Mouse (Mus musculus) forebrain, embryonic 11.5 days (tissue): ENCODE measurements around the gene Gbf1. TPM values are rescaled to one million over a fixed set of nuclear protein-coding genes. Genes with fewer than 3 reads are reported as not detected.

ENCODE experiments used
- ATAC-seq: fragments of 200-750 bp; cut with Nextera tagmentation; replicated peaks from 2 replicates; pipeline ENCODE4 v1.8.0; 2017; ENCODE audit warnings: moderate TSS enrichment; ENCODE audit not compliant: low FRiP score
- DNase-seq: peaks from one replicate; pipeline ENCODE4 v3.0.0-alpha.2; 2017; ENCODE audit warnings: low spot score
- H3K27ac ChIP-seq: fragments of 300-500 bp; sonication (generic); 2 replicates; pipeline ENCODE4 v1.5.1; 2014; ENCODE audit warnings: low read depth, low read length
- H3K27me3 ChIP-seq: fragments of 300-500 bp; sonication (generic); 2 replicates; pipeline ENCODE4 v1.6.1; 2014; ENCODE audit warnings: mild to moderate bottlenecking, low read length, mixed read lengths; ENCODE audit not compliant: control insufficient read depth, insufficient read depth
- H3K36me3 ChIP-seq: fragments of 300-500 bp; sonication (generic); 2 replicates; pipeline ENCODE4 v1.6.1; 2014; ENCODE audit warnings: mild to moderate bottlenecking, low read length, moderate library complexity, mixed read lengths; ENCODE audit not compliant: control insufficient read depth, insufficient read depth
- H3K4me1 ChIP-seq: fragments of 300-500 bp; sonication (generic); replicated peaks from 2 replicates; pipeline ENCODE4 v1.6.1; 2014; ENCODE audit warnings: low read length, mixed read lengths; ENCODE audit not compliant: control insufficient read depth, insufficient read depth
- H3K4me2 ChIP-seq: fragments of 300-500 bp; sonication (generic); 2 replicates; pipeline ENCODE4 v1.6.1; 2014; ENCODE audit warnings: low read depth, mild to moderate bottlenecking, low read length, moderate library complexity, mixed read lengths; ENCODE audit not compliant: severe bottlenecking
- H3K4me3 ChIP-seq: fragments of 300-500 bp; sonication (generic); 2 replicates; pipeline ENCODE4 v1.5.1; 2014; ENCODE audit warnings: low read depth, low read length
- H3K9ac ChIP-seq: fragments of 300-500 bp; sonication (generic); 2 replicates; pipeline ENCODE4 v1.6.1; 2014; ENCODE audit warnings: low read length
- H3K9me3 ChIP-seq: fragments of 300-500 bp; sonication (generic); 2 replicates; pipeline ENCODE4 v1.6.1; 2016; ENCODE audit warnings: low read length, mixed read lengths; ENCODE audit not compliant: control insufficient read depth
- WGBS: fragments of 180-500 bp; shearing (Covaris S2); extraction: QIAGEN DNeasy Blood & Tissue Kit; methylation state at CpG from one replicate; pipeline ENCODE4 v1.1.7; 2014; 5-methylcytosine and 5-hydroxymethylcytosine counted together
- polyA plus RNA-seq: library from polyadenylated mRNA; unstranded; fragments of >200 nt; fragmentation: Nextera tagmentation; extraction: Ambion mirVana; gene quantifications from 2 replicates; pipeline ENCODE4 v1.2.1, GENCODE M21; 2014

Gbf1 gene
- polyA plus RNA-seq, 1 experiment from 2014 or later: 49.0 TPM

DNA sequence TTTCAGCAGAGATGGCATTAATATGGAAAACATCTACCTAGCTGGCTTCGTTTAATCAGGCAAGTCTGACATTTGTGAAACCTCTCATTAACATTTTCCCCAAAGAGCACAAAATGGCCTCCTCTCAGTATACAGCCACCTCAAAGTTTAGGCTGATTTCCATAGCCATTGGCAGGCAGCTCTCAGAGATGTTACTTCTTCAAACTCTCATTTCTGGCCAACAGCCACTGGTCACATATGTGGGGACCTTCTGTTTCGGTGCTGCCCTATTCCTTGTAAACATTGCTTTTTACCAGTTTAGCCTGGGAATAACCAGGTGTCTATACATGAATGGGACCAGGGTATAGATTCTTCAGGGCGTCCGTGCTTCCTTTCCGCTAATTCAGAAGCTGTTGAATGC is 67.8 kb downstream of the Gbf1 start:
- Histone ChIP-seq H3K9ac (no peak overlapping the region), H3K4me3 (no peak overlapping the region), H3K9me3 (no peaks in the 10 kb centered on the region), H3K4me1 (peaks cover 3% of the 10 kb centered on the region; the same call in 1 of the 2 replicates), H3K27me3 (no peaks in the 10 kb centered on the region), H3K27ac (no peak overlapping the region), H3K36me3 (no peaks in the 10 kb centered on the region), H3K4me2 (no peak overlapping the region)
- ATAC-seq (no peak), DNase-seq (no peak)
- 76% methylated on average over 5 of the region's 5 CpGs for WGBS

DNA sequence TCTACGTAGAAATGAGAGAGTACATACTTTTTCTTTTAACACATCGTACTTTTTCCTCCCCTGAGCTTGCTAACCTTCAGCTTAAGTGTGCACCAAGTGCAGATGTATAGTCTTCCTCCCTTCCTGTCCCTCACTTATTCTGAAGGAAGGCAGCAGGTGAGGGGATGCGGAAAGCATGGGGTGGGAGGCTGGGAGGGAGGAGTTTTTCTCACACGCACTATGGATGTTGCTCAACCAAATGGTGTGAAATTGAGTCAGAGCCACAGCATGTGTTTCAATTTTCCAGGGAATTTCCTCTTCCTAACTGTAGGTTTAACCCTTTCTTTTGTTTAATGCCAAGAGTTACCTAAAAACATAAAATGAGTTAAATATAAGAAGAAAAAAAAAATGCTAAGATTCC is 70.8 kb downstream of the Gbf1 start:
- Histone ChIP-seq H3K4me1 (no peaks in the 10 kb centered on the region), H3K4me3 (no peak overlapping the region), H3K36me3 (no peaks in the 10 kb centered on the region), H3K9ac (no peak overlapping the region), H3K9me3 (no peaks in the 10 kb centered on the region), H3K27me3 (no peaks in the 10 kb centered on the region), H3K4me2 (no peak overlapping the region), H3K27ac (no peak overlapping the region)
- 83% methylated on average over 4 of the region's 4 CpGs for WGBS
- ATAC-seq (no peak), DNase-seq (no peak)

DNA sequence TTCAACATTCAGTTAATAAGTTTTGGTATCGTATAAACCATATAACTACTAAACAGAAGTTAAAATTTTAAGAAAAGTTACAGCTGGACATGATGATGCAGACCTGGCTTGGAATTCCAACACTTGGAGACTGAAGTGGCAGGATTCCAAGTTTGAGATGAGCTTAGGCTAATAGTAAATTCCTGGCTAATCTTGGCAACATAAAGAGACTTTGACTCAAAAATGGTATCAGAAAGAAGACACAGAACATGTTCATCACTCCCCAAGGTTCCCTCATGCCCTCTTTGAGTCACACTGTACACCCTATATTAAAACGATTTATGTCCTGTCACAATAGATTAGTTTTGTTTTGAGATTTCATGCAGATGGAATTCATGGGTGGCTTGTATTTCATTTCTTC is 72.6 kb downstream of the Gbf1 start:
- no peak for DNase-seq
- WGBS: 88% methylated on average over 2 of the region's 2 CpGs
- no peaks in the 10 kb centered on the region for H3K4me1 ChIP-seq

DNA sequence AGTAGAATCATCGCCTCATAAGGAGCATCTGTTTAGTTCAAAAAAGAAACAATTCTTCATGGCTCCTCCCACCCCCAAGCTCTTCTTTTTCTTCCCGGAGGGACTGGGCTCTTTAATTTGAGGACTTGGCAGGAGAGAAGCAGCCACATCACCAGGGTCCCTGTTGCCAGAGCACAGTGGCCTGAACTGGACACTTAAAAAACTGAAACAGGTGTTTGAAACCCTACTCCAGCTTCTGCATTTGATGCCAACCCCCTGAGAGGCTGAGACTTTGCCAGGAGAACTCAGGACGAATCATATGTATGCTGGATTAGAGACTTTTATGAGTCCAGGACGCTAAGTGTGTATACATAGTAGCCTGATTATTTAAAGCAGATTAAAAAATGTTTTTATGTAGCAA is 73.2 kb downstream of the Gbf1 start:
- H3K27me3 ChIP-seq: no peaks in the 10 kb centered on the region
- H3K4me3 ChIP-seq: no peak overlapping the region
- no peaks in the 10 kb centered on the region for H3K9me3 ChIP-seq
- DNase-seq: no peak
- 72% methylated on average over 4 of the region's 4 CpGs for WGBS
- no peaks in the 10 kb centered on the region for H3K36me3 ChIP-seq
- no peak overlapping the region for H3K27ac ChIP-seq
- no peak overlapping the region for H3K9ac ChIP-seq
- no peaks in the 10 kb centered on the region for H3K4me1 ChIP-seq
- no peak overlapping the region for H3K4me2 ChIP-seq
- no peak for ATAC-seq

More for the DNA sequence above, 72.6 kb downstream of the Gbf1 start:
- Histone ChIP-seq H3K36me3 (no peaks in the 10 kb centered on the region), H3K9me3 (no peaks in the 10 kb centered on the region), H3K9ac (no peak overlapping the region), H3K27me3 (no peaks in the 10 kb centered on the region), H3K4me3 (no peak overlapping the region), H3K4me2 (no peak overlapping the region), H3K27ac (no peak overlapping the region)
- ATAC-seq: no peak

DNA sequence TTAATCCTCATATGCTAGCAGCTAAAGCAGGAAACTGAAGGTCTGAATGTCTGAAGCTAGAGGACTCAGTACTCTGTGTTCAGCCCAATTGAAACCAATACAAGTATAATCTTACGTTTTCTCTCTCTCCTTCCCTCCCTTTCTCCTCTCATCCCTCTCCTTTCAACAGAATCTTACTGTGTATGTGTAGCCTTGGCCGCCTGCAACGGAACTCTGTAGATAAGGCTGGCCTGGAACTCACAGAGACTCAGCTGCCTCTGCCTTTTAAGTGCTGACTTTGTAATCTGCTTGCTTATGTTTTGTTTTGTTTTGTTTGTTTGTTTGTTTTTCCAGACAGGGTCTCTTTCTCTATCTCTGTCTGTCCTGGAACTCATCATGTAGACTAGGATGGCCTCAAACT is 74.0 kb downstream of the Gbf1 start:
- ATAC-seq (no peak), DNase-seq (no peak)
- H3K27ac ChIP-seq: no peak overlapping the region
- WGBS: 86% methylated on average over 3 of the region's 3 CpGs
- no peaks in the 10 kb centered on the region for H3K36me3 ChIP-seq
- no peaks in the 10 kb centered on the region for H3K4me1 ChIP-seq
- no peak overlapping the region for H3K9ac ChIP-seq
- H3K4me2 ChIP-seq: no peak overlapping the region
- H3K27me3 ChIP-seq: no peaks in the 10 kb centered on the region
- no peaks in the 10 kb centered on the region for H3K9me3 ChIP-seq
- H3K4me3 ChIP-seq: no peak overlapping the region

DNA sequence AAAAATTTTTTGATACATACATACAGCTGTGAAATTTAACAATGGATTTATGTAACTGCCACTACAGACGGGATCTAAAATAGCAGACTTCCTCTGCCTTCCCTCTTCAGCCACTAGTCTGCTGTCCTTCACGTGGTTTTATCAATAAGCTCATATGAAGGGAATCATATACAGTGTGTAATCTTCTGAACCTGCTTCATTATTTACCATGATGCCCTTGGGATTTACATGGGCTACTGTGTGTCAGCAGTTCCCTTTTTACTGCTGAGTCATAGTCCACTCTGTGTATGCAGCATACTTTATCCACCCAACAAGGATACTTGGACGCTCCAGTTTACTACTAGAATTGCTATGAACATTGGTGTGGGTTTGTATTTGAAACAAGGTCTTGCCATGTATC is 75.0 kb downstream of the Gbf1 start:
- Histone ChIP-seq H3K4me1 (no peaks in the 10 kb centered on the region), H3K4me2 (no peak overlapping the region), H3K9me3 (no peaks in the 10 kb centered on the region), H3K4me3 (no peak overlapping the region), H3K36me3 (no peaks in the 10 kb centered on the region), H3K27me3 (no peaks in the 10 kb centered on the region), H3K27ac (no peak overlapping the region), H3K9ac (no peak overlapping the region)
- DNase-seq (no peak), ATAC-seq (no peak)
- 95% methylated on average over 3 of the region's 3 CpGs for WGBS

DNA sequence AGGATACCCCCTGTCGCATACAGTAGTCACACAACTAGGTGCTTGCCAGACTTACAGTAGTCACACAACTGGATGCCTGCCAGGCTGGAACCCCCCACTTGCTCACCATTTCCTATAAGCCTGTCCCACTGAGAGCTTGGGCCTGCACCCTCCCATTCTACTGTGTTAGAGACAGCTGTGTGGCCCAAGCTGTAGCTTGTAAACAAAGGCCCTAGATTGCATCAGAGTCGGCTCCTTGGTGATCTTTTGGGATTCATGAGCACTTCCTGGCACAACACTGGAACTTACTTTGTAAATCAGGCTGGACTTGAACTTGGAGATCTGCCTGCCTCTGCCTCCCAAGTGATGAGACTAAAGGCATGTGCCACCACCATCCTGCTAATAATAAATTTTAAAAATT is 82.1 kb downstream of the Gbf1 start:
- H3K27me3 ChIP-seq: no peaks in the 10 kb centered on the region
- H3K27ac ChIP-seq: no peak overlapping the region
- DNase-seq (no peak), ATAC-seq (no peak)
- no peaks in the 10 kb centered on the region for H3K4me1 ChIP-seq
- H3K36me3 ChIP-seq: no peaks in the 10 kb centered on the region
- H3K9ac ChIP-seq: no peak overlapping the region
- 88% methylated on average over 2 of the region's 2 CpGs for WGBS
- H3K9me3 ChIP-seq: no peaks in the 10 kb centered on the region
- no peak overlapping the region for H3K4me3 ChIP-seq
- H3K4me2 ChIP-seq: no peak overlapping the region

DNA sequence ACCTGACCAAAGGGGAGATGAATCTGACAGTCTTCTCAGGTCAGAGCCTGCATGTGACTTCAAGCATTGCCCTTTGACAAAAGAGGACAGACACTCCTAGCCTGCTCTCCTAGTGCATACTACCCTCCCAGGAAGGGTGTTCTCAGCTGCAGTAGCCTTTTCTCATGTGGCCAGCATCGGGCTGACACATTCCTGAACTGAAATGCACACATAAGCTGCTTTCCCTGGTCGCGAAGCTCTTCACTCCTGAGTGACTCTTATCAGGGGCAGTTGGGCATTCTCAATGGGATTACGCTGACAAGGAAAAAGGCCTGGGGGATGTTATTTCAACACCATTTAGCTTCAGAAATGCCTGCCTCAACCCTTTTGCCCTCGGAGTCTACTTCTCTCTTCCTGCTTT is 84.3 kb downstream of the Gbf1 start:
- H3K9me3 ChIP-seq: no peaks in the 10 kb centered on the region
- no peaks in the 10 kb centered on the region for H3K4me1 ChIP-seq
- H3K27ac ChIP-seq: no peak overlapping the region
- ATAC-seq (no peak), DNase-seq (no peak)
- no peak overlapping the region for H3K4me2 ChIP-seq
- no peaks in the 10 kb centered on the region for H3K36me3 ChIP-seq
- H3K27me3 ChIP-seq: no peaks in the 10 kb centered on the region
- H3K9ac ChIP-seq: no peak overlapping the region
- WGBS: 23% methylated on average over 5 of the region's 5 CpGs
- no peak overlapping the region for H3K4me3 ChIP-seq

DNA sequence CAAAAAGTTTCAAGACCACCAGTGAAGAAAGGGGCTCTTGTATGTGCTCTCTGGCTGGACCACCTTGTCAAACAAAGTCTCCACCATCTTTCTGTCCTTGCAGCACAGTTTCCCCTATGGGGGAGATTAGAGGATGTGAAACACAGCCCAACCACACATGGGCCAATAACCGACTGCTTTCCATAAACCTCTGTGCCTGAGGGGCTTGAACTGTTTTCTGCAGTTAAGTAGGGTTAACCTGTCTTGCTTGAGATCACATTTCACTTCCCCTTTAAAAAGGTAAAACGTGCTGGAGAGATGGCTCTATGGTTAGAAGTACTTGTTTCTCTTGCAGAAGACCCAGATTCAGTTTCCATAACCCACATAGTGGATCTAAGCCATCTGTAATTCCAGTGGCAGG is 87.9 kb downstream of the Gbf1 start:
- H3K4me1 ChIP-seq: 0 out of 2 replicates have a peak, but pooled peaks cover 2% of the 10 kb centered on the region
- no peak for DNase-seq
- 56% methylated on average over 2 of the region's 2 CpGs for WGBS
- H3K36me3 ChIP-seq: no peaks in the 10 kb centered on the region
- no peaks in the 10 kb centered on the region for H3K27me3 ChIP-seq
- no peak overlapping the region for H3K4me2 ChIP-seq
- no peak overlapping the region for H3K4me3 ChIP-seq
- no peaks in the 10 kb centered on the region for H3K9me3 ChIP-seq
- H3K9ac ChIP-seq: no peak overlapping the region
- no peak overlapping the region for H3K27ac ChIP-seq
- no peak for ATAC-seq
